Mouse (Mus musculus) MEL (cell line): ENCODE results near the gene C130060K24Rik. TPM values are rescaled to one million over a fixed set of nuclear protein-coding genes. Genes with fewer than 3 reads are reported as not detected.

Source experiments
- DNase-seq: peaks from one replicate; pipeline ENCODE4 v3.0.0; 2011; ENCODE audit warnings: low read depth, low spot score
- H3K27ac ChIP-seq: 2 replicates; pipeline ENCODE4 v1.5.1; 2012; ENCODE audit warnings: low read depth, mild to moderate bottlenecking, control low read depth, low read length, moderate library complexity; ENCODE audit not compliant: control insufficient read depth
- H3K27me3 ChIP-seq, 2 experiments: fragments of 150-350 bp in 1 of 2; sonication (generic) in 1 of 2; 2 replicates each; pipeline ENCODE4 v1.6.1; 2012; ENCODE audit warnings: low read length in 2 of 2, mild to moderate bottlenecking in 2 of 2, improper control_type of control experiment in 1 of 2, moderate library complexity in 1 of 2; ENCODE audit not compliant: insufficient read depth in 2 of 2, control insufficient read depth in 1 of 2
- H3K36me3 ChIP-seq, 2 experiments: 2 replicates each; pipeline ENCODE4 v1.6.1; 2012 to 2014; ENCODE audit warnings: low read length in 2 of 2, improper control_type of control experiment in 1 of 2, inconsistent platforms in 1 of 2, mild to moderate bottlenecking in 1 of 2; ENCODE audit not compliant: insufficient read depth in 2 of 2, control insufficient read depth in 1 of 2
- H3K4me1 ChIP-seq, 2 experiments: fragments of 150-350 bp in 1 of 2; sonication (generic) in 1 of 2; 2 replicates each; pipeline ENCODE4 v1.6.1; 2012; ENCODE audit warnings: low read length in 2 of 2, improper control_type of control experiment in 1 of 2, mild to moderate bottlenecking in 1 of 2; ENCODE audit not compliant: insufficient read depth in 2 of 2, control insufficient read depth in 1 of 2
- H3K4me3 ChIP-seq, 2 experiments: fragments of 150-350 bp in 1 of 2; sonication (generic) in 1 of 2; 2 replicates each; pipeline ENCODE4 v1.5.1; 2012; ENCODE audit warnings: low read depth in 2 of 2, low read length in 2 of 2, mild to moderate bottlenecking in 2 of 2, moderate library complexity in 2 of 2, control low read depth in 1 of 2, improper control_type of control experiment in 1 of 2; ENCODE audit not compliant: control insufficient read depth in 1 of 2, insufficient read depth in 1 of 2
- H3K79me2 ChIP-seq: 2 replicates; pipeline ENCODE4 v1.6.1; 2012; ENCODE audit warnings: mild to moderate bottlenecking, low read length, moderate library complexity; ENCODE audit not compliant: control insufficient read depth, poor library complexity, insufficient read depth
- H3K9ac ChIP-seq: 2 replicates; pipeline ENCODE4 v1.6.1; 2012; ENCODE audit warnings: low read depth, mild to moderate bottlenecking, control low read depth, low read length, moderate library complexity; ENCODE audit not compliant: control insufficient read depth, poor library complexity, severe bottlenecking
- H3K9me3 ChIP-seq: fragments of 150-350 bp; sonication (generic); replicated peaks from 2 replicates; pipeline ENCODE4 v1.6.1; 2012; ENCODE audit warnings: mild to moderate bottlenecking, low read length, improper control_type of control experiment, moderate library complexity; ENCODE audit not compliant: insufficient read depth
- BHLHE40 ChIP-seq: IDR thresholded peaks from 2 replicates; pipeline ENCODE4 v1.6.1; 2012; ENCODE audit warnings: low read depth, mild to moderate bottlenecking, inconsistent platforms, low read length, improper control_type of control experiment, borderline replicate concordance
- CHD1 ChIP-seq: IDR thresholded peaks from 2 replicates; pipeline ENCODE4 v1.6.1; 2012; ENCODE audit warnings: low read depth, mild to moderate bottlenecking, inconsistent platforms, low read length, improper control_type of control experiment
- EP300 ChIP-seq, 2 experiments: IDR thresholded peaks; 2 replicates each; pipeline ENCODE4 v1.6.1; 2011; ENCODE audit warnings: improper control_type of control experiment in 2 of 2, low read length in 2 of 2, low read depth in 1 of 2, mild to moderate bottlenecking in 1 of 2
- GABPA ChIP-seq: IDR thresholded peaks from 2 replicates; pipeline ENCODE4 v1.6.1; 2012; ENCODE audit warnings: low read depth, mild to moderate bottlenecking, inconsistent platforms, low read length, improper control_type of control experiment, moderate library complexity
- MAFK ChIP-seq: IDR thresholded peaks from 2 replicates; pipeline ENCODE4 v1.6.1; 2011; ENCODE audit warnings: low read depth, mild to moderate bottlenecking, low read length, improper control_type of control experiment, borderline replicate concordance
- MAZ ChIP-seq: IDR thresholded peaks from 2 replicates; pipeline ENCODE4 v1.6.1; 2012; ENCODE audit warnings: low read depth, mild to moderate bottlenecking, inconsistent platforms, low read length, improper control_type of control experiment
- MEF2A ChIP-seq: IDR thresholded peaks from 2 replicates; pipeline ENCODE4 v1.6.1; 2014; ENCODE audit warnings: low read depth, mild to moderate bottlenecking, inconsistent platforms, low read length, improper control_type of control experiment; ENCODE audit not compliant: poor library complexity, insufficient replicate concordance, severe bottlenecking; ENCODE audit errors: extremely low read depth
- MXI1 ChIP-seq: IDR thresholded peaks from 2 replicates; pipeline ENCODE4 v1.6.1; 2011; ENCODE audit warnings: mild to moderate bottlenecking, low read depth, low read length, improper control_type of control experiment
- MYB ChIP-seq: IDR thresholded peaks from 2 replicates; pipeline ENCODE4 v1.6.1; 2011; ENCODE audit warnings: mild to moderate bottlenecking, low read depth, low read length, improper control_type of control experiment
- MYC ChIP-seq: IDR thresholded peaks from 2 replicates; pipeline ENCODE4 v1.6.1; 2011; ENCODE audit warnings: low read depth, mild to moderate bottlenecking, low read length, improper control_type of control experiment, moderate library complexity
- NELFE ChIP-seq: IDR thresholded peaks from 2 replicates; pipeline ENCODE4 v1.6.1; 2011; ENCODE audit warnings: low read depth, low read length, improper control_type of control experiment
- NRF1 ChIP-seq: IDR thresholded peaks from 2 replicates; pipeline ENCODE4 v1.6.1; 2014; ENCODE audit warnings: low read depth, mild to moderate bottlenecking, inconsistent platforms, low read length, improper control_type of control experiment, moderate library complexity; ENCODE audit not compliant: poor library complexity, insufficient read depth, severe bottlenecking
- POLR2A ChIP-seq, 2 experiments: IDR thresholded peaks; 2 replicates each; pipeline ENCODE4 v1.6.1; 2011 to 2012; ENCODE audit warnings: low read length in 2 of 2, mild to moderate bottlenecking in 2 of 2, control low read depth in 1 of 2, improper control_type of control experiment in 1 of 2, low read depth in 1 of 2, moderate library complexity in 1 of 2; ENCODE audit not compliant: control insufficient read depth in 1 of 2, insufficient read depth in 1 of 2, poor library complexity in 1 of 2
- POLR2AphosphoS5 ChIP-seq: IDR thresholded peaks from 2 replicates; pipeline ENCODE4 v1.6.1; 2012; ENCODE audit warnings: low read depth, borderline replicate concordance, mild to moderate bottlenecking, inconsistent platforms, low read length, moderate library complexity, mixed read lengths
- RAD21 ChIP-seq: IDR thresholded peaks from 2 replicates; pipeline ENCODE4 v1.6.1; 2011; ENCODE audit warnings: mild to moderate bottlenecking, low read depth, low read length, improper control_type of control experiment
- SMC3 ChIP-seq: IDR thresholded peaks from 2 replicates; pipeline ENCODE4 v1.6.1; 2011; ENCODE audit warnings: low read depth, low read length, improper control_type of control experiment
- TCF12 ChIP-seq: IDR thresholded peaks from 2 replicates; pipeline ENCODE4 v1.6.1; 2014; ENCODE audit warnings: low read depth, mild to moderate bottlenecking, inconsistent platforms, low read length, improper control_type of control experiment, moderate library complexity
- USF1 ChIP-seq: IDR thresholded peaks from 2 replicates; pipeline ENCODE4 v1.6.1; 2014; ENCODE audit warnings: low read depth, mild to moderate bottlenecking, inconsistent platforms, low read length, improper control_type of control experiment, moderate library complexity
- ZKSCAN1 ChIP-seq: IDR thresholded peaks from 2 replicates; pipeline ENCODE4 v1.6.1; 2012; ENCODE audit warnings: low read depth, mild to moderate bottlenecking, inconsistent platforms, low read length, improper control_type of control experiment, moderate library complexity
- ZMIZ1 ChIP-seq: IDR thresholded peaks from 2 replicates; pipeline ENCODE4 v1.6.1; 2012; ENCODE audit warnings: low read depth, mild to moderate bottlenecking, inconsistent platforms, low read length, improper control_type of control experiment, moderate library complexity
- ZNF384 ChIP-seq: IDR thresholded peaks from 2 replicates; pipeline ENCODE4 v1.6.1; 2012; ENCODE audit warnings: low read depth, mild to moderate bottlenecking, inconsistent platforms, low read length, improper control_type of control experiment
- polyA plus RNA-seq, 2 experiments: library from polyadenylated mRNA; stranded (reverse) in 1 of 2; unstranded in 1 of 2; fragments of >175 nt in 1 of 2; fragments of >200 nt in 1 of 2; gene quantifications; 2 replicates each; pipeline versions ENCODE4 v1.2.1 to v1.2.4; 2012; ENCODE audit warnings: low replicate concordance in 2 of 2, low read depth in 1 of 2; ENCODE audit not compliant: insufficient read length in 2 of 2, insufficient read depth in 1 of 2, missing spikeins in 1 of 2
- total RNA-seq: library from RNA; depleted of rRNA; stranded (reverse); fragments of 300-350 nt; gene quantifications from 2 replicates; pipeline ENCODE4 v1.2.3, GENCODE M21; 2012; rRNA removed

C130060K24Rik gene
- total RNA-seq, result not detected in 2 replicates
- not detected for polyA plus RNA-seq

- no peak for DNase-seq
- Histone ChIP-seq H3K79me2 (no peaks in the 10 kb centered on the region), H3K27me3 (no peaks in the 10 kb centered on the region; a peak in 1 of 4 replicates), H3K9me3 (no peaks in the 10 kb centered on the region), H3K9ac (no peak within 1 kb of the TSS), H3K4me1 (no peaks in the 10 kb centered on the region), H3K36me3 (no peaks in the 10 kb centered on the region), H3K27ac (no peak within 1 kb of the TSS), H3K4me3 (no peak within 1 kb of the TSS)
- no peak for TF ChIP-seq SMC3
- TF ChIP-seq MYB, result no peak
- no peak for TF ChIP-seq RAD21
- no peak for TF ChIP-seq POLR2A (IDR thresholded peaks at IDR 0.05; ENCODE audit: control insufficient read depth in 1 of 2, insufficient read depth in 1 of 2, low read depth in 1 of 2, low read length in 2 of 2, poor library complexity in 1 of 2)
- no peak for TF ChIP-seq TCF12
- no peak for TF ChIP-seq ZKSCAN1
- no peak for TF ChIP-seq GABPA
- no peak for TF ChIP-seq NRF1
- no peak for TF ChIP-seq MAFK
- TF ChIP-seq BHLHE40, result no peak
- TF ChIP-seq POLR2AphosphoS5, result no peak
- TF ChIP-seq MEF2A, result no peak
Measured at GRCm38 (mm10) chr6:65380918-65381772, at the start of gene C130060K24Rik. Gene C130060K24Rik, plus strand, starts transcription at chr6:65381105.

DNA sequence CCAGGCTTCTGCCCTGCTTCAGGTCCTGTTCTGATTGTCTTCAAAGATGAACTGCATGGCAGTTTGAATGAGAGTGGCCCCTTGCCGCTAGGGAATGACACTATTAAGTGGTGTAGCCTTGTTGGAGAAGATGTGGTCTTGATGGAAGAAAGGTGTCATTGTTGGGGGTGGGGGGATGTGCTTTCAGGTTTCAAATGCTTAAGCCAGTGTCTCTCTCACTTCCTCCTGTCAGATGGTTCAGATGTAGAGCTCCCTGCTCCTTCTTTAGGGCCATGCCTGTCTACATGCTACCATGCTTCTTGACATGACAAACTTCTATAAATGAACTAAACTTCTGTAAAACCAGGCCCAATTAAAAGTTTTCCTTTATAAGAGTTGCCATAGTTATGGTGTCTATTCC lies 46.7 kb upstream of the C130060K24Rik start:
- H3K9me3 ChIP-seq, result no peaks in the 10 kb centered on the region
- no peaks in the 10 kb centered on the region for H3K36me3 ChIP-seq
- no peak overlapping the region for H3K27ac ChIP-seq
- no peaks in the 10 kb centered on the region for H3K4me1 ChIP-seq
- H3K4me3 ChIP-seq, result no peak overlapping the region
- TF ChIP-seq MAZ (no peak), RAD21 (no peak), MYC (no peak), ZMIZ1 (no peak), NELFE (no peak), NRF1 (no peak), CHD1 (no peak), USF1 (no peak), EP300 (IDR thresholded peaks at IDR 0.05; ENCODE audit: low read depth in 1 of 2, low read length in 2 of 2) (no peak), MXI1 (no peak), ZNF384 (no peak)
- TF ChIP-seq, all 39 proteins: peak for 0
- Histone ChIP-seq H3K79me2 (no peaks in the 10 kb centered on the region), H3K27me3 (no peaks in the 10 kb centered on the region), H3K9ac (no peak overlapping the region)
- DNase-seq, result no peak
